Mouse (Mus musculus) regulatory T cell (primary cell): ENCODE results near the gene Pacs1.
"Not testable (repeated sequence)": the region's sequence is repeated elsewhere in the genome, so short reads cannot be mapped to it uniquely, and the experiment has no call there.

ENCODE experiments used
- in situ Hi-C: fragments of 300-600 bp; cut with MboI, MseI; formaldehyde crosslinking; loops from one replicate; pipeline ENCODE4 v1.15.1; 2025; ENCODE audit warnings: high pct_unique_total_duplicates

Gene Pacs1

DNA sequence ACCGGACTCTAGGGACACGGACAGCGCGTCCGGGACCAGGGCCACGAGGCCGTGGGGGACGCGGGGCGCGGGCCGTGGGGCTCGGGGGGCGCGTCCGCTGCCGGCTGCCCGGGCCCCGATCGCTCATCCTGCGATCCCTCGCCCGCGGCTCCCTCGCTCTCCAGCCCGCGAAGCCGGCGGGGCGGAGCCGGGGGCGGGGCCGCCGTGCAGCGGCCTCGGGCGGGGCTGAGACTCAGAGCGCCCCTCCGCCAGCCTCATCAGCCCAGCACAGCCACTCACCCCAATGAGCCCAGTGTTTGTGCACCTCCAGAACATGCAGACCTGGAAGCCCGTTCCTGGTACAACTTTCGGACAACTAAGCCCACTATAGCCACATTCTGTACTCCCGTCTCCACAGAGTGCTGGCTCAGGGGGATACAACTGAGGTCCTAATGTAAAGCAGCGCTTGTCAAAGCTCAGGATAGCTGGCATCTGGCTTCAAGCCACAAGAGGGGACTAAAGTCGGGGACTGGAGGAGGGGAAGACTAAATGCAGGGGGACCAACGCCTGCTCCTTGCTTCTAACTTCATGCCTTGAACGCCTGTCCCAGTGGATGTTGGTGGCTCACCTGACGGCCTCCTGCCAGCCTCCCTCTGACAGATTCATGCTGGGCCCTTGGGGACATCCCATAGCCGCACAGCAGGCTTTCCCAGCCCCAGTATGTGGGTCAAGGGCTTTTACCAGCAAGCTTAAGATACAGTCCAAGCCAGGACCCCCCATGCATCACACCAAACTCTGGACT is 174.4 kb downstream of the Pacs1 start, which contains the start of gene Cnih2:
TSS of gene Cnih2 (minus strand) at position 159 of the 781 bp plus-strand sequence.
- in situ Hi-C loops = loop anchor here (10.0 kb wide), 2 partner anchors 54 to 284 kb away; partner anchors contain the start of genes Brms1, Gm21992 and Rbm14

DNA sequence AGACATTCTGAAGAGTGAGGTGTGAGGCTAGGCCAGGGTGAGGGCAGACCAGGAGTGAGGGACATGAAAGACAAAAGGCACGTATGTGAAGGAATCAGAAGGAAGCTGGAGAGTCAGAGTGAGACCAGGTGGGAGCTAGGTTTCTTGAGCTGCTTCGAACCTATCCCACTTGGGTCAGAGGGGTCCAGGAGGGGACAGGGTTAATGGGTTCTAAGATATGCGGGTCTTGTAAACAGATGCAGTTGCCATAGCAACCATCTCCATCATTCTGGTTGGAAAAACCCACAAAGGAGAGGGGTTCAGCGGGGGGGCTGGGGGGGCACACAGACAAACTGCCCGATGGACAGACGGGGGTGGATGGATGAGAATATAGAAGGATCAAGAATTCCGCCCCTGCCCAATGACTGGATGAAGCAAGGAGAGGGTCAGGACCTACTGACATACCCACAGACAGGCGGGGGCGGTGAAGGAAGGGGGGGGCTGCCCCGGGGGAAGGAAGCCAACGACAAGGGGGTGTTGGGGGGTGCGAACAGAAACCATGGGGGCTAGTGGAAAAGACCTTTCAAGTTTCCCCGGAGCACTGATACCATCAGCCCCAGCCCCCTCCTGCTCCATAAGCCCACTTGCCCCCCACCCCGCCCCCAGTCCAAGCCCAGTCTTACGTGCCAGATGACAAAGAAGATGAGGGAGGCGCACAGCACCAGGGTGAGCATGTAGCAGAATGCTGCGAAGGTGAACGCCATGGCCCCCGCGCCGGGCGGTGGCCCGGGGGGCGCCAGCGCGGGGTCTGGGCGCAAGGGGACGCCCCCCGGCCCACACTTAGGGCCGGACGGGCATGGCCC is 175.2 kb downstream of the Pacs1 start:
- in situ Hi-C loops = loop anchor here (10.0 kb wide), 2 partner anchors 53 to 283 kb away; partner anchors contain the start of genes Brms1, Gm21992 and Rbm14

DNA sequence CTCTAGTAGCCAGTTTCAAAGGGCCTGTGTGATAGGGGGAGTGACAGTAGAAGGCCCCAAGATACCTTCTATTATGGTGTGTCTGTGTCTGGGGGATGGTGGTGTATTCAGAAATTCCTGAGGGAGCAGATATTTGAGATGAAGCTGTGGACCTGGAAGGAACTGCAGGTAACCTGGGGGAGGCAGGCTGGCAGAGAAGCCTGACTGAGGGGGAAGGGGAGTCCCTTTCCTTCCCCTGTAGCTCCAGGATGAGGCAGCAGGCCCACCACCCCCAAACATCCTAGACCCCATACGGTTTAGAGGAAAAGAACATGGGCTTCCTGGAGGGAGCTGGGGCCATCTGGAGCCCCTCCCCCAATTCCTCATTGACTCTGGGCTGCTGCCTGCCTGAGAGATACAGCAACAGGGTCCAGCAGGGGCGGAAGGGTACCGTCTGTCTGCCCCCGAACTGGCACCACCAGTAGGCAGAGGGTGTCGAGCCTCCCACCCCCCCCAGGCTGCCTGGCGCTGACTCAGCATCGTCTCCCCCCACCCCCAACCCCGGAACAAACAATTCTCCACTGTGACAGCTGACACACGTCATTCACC is 176.9 kb downstream of the Pacs1 start:
- in situ Hi-C loops = loop anchor here (10.0 kb wide), 2 partner anchors 51 to 281 kb away; partner anchors contain the start of genes Brms1, Gm21992 and Rbm14

DNA sequence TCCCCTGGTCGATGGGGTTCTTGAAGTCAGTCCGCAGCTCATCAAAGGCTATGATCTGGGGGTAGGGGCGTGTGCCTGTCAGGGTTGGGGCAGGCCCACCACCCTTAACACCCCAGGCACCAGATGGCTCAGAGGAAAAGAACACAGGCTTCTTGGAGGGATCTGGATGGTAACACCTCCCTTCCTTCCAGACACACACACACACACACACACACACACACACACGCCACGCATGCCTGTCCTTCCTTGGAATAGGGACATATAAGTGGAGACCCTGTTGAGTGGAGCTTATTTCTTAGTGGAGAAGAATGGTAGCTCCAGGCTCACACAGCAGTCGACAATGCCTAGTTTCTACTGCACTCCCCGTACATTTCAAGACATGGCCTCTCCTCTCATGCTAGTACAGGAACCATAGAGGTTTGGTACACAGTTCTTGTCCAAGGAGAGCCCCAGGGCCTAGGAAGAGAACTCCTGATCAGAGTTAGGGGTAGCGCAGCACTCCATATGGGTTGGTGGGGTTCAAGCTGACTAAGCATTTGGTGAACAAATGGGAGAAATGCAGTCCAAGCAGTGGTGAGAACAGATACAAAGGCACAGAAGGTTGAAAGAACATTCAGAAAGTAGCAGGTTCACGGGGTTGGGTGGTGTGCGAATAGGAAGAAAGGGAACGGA is 178.0 kb downstream of the Pacs1 start:
- in situ Hi-C loops = loop anchor here (10.0 kb wide), 2 partner anchors 50 to 280 kb away; partner anchors contain the start of genes Brms1, Gm21992 and Rbm14

DNA sequence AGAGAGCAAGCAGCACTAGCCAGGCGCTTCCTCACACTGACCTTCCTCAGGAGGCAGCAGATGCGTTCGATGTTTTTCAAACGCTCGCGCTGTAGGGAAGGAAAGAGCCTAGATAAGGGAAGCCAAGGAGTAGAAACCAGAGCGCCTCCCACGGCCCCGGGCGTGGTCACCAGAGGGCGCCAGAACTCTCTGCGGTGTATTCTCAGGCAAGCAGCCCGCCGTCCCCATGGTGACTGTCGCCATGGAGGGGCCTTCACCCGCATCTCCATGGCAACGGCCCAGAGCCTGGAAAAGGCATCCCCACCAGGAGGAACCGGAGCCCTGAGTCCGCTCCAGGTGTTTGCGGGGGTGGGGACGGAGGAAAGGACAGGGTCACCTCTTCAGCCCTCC is 178.7 kb downstream of the Pacs1 start:
- in situ Hi-C loops = loop anchor here (10.0 kb wide), 2 partner anchors 49 to 279 kb away; partner anchors contain the start of genes Brms1, Gm21992 and Rbm14

DNA sequence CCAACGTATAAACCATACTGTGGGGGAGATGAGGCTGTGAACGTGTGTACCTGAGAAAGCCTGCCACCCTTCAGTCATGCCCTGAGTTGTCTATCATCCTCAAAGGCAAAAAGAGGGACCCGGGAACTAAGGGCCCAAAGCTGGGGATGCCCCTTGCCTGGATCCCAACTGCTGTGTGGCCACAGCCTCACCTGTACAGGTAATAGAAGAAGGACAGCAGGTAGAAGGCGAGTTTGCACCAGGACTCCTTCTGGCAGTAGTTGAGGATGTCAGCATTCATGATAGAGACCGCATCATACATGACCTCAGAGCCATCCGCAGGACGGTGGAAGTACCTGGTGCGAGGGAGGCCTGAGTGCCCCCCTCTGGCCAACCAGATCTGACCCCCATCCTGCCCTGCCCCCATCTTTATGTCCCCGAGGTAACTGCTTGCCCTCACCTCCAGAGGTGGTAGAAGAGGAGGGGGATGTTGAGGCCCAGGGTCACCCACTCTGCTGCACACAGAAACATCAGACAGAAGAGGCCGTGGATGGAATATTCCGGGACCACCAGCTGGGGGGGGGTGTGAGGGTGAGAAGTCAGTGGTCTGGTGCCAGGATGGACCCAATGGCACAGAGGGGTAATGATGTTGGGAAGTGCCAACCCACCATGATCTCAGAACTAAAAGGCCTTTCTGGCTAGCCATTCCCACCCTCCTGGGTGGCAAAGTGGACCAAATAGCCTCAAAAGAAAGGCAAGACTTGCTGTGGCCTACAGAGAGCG is 179.3 kb downstream of the Pacs1 start:
- in situ Hi-C loops = loop anchor here (10.0 kb wide), 2 partner anchors 49 to 279 kb away; partner anchors contain the start of genes Brms1, Gm21992 and Rbm14

DNA sequence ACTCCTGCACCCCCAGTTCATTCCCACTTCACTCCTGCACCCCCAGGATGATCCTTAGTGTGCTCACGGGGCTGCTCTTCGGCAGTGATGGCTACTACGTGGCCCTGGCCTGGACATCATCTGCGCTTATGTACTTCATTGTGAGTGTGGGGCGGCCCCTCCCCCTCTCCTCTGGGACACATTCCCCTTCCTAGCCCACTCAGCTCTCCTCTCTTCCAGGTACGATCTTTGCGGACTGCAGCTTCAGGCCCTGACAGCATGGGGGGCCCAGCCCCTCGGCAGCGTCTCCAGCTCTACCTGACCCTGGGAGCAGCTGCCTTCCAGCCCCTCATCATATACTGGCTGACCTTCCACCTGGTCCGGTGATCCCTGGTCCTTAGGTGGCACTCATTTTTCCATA is 180.8 kb downstream of the Pacs1 start:
- in situ Hi-C loops = loop anchor here (10.0 kb wide), 2 partner anchors 47 to 277 kb away; partner anchors contain the start of genes Brms1, Gm21992 and Rbm14

DNA sequence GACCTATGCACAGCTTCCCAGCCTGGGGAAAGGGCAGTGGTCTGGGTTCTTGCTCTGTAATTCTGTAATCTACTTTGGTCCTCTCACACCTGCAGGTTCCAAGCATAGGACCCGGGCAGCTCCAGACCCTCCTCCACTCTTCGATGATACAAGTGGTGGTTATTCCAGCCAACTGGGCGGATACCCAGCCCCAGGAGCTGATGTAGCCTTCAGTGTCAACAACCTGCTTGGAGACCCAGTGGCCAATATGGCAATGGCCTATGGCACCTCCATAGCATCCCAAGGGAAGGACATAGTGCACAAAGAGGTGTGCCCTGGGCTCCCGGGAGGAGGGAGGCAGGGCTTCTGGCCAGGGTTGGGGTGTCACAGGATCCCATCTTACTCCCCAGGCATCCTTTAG is 183.6 kb downstream of the Pacs1 start:
- in situ Hi-C loops = no loop called here

DNA sequence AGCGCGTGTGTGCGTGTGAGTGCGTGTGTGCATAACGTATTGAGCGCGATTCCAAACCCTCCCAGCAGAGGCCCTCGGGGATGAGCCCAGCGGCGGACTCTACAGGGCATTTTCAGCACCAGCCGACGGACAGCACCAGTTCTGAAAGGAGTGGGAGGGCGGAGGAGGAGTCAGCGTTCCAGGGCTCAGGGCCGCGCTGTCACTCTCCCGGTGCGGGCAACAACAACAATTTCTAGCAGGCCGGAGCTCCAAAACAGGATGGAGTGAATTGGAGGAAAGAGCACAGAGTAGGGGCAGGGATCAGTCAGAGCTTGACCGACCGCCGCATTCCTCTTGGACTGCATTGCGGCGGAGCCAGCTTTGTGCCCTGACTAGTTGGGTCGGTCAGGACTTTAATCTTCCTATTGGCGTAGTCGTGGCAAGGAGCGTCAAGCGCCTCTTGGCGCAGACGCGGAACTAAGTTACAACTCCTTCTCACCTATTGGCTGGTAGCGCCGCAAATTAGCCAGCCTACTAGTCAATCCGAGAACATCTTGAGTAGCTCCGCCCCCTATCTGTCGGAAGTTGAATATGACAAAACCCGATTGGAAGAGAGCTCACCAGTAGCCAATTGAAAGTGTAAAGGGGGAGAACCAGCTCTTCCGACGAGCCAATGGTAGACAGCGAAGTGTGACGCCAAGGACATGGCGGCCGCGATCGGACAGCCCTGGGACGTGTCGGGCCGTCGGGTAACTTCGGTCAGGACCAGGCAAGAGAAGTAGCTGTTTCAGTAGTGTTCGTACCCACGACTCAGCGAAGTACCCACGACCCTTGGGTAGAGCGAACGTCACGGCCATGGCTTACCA is 184.8 kb downstream of the Pacs1 start, which contains the start of gene Yif1a:
TSS of gene Yif1a (plus strand) at position 655 of the 845 bp plus-strand sequence.
- in situ Hi-C loops = no loop called here

DNA sequence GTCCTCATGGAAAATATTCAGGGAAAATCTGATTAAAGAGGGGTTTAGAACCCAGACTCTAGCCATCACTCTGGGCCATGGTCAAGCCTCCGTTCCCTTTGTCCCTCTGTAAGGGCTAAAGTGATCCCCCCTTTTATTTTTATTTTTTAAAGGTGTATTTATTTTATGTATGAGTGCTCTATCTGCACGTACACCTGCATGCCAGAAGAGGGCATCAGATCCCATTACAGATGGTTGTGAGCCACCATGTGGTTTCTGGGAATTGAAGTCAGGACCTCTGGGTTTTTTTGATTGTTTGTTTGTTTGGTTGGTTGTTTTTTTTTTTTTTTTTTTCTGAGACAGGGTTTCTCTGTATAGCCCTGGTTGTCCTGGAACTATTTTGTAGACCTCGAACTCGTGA is 186.4 kb downstream of the Pacs1 start:
- in situ Hi-C loops = not testable (repeated sequence)

DNA sequence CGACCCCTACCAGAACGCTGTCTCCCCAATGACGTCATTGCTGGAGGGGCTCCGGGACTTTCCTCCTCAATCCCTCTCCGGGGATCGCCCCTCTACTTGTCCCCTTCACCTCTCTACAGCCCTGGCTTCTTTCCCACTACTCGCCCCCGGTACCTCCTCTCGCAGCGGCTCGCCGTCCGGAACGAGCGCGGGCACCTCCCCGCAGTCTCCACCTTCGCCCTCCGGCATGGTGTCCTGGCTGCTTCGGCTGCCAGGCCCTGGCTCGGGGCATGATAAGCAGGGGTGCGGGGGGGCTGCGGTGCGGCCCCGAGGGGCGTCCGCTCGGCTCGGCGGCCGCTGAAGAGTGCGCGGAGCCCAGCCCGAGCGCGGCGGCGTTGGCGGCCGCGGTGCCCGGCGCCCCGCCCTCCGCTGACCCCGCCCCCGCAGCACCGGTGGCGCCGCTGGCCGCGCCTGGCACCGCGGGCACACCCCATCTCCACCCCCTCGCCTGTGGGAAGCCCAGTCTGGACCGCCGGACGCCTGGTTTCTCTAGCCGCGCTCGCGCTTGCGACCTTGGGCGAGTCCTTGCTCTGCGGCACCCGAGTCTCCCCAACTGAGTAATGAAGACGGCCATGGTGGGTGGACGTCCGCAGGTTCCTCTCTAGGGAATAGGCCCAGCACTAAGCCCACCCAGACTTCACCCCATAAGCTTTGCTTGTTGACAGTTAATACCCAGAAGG is 187.6 kb downstream of the Pacs1 start, which contains the start of gene Tmem151a:
TSS of gene Tmem151a (minus strand) at position 387 of the 719 bp plus-strand sequence.
- in situ Hi-C loops = no loop called here

DNA sequence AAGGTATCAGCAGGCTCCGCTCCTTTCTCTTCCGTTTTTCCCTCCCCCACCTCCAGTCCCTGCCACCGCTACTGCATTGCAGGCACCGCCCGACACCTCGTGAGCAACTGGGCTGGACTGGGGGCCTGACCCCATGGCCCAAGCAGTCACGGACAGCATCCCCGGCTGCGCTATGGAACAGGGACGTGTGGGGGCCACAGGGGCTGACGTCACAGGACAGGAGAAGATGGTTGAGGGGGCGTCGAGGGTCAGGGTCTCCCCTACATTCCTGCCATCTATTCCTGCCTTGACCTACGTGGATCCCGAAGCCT is 188.1 kb downstream of the Pacs1 start:
- in situ Hi-C loops = no loop called here

DNA sequence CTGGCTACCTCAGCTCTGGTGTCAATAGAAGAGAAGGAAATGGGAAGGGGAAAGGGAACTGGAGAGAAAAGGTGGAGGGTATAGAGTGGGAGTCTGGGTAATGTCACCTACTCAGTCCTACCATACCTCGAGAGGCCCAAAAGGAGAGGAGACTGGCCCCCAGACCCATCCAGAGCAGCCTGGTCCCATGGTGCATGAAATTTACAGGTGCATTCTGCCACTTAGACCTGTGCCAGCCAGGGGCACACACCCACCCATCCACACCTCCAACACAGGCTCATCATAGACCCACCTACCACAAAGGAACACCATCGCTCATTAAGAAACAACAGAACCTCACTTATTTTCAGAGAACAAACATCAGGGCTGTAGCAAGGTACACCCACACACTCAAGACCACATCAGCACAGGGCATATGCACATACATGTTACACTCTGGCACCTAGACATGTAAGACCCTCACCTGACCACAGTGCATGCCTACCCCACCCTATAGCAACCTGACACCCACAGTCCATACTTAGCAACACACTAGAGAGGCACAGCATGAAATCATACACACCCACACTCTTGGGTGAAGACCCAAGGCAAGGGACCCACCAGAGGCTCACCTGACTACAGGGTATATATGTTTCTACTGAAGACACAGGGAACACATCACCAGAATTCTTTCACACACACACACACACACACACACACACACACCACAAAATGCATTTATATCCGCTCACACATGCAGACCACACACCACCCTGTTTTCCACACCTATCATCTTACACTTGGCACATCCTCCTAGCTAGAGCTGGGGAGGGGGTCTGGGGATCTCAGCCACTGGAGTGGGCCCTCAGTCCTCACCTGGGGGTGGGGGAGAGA is 188.7 kb downstream of the Pacs1 start:
- in situ Hi-C loops = no loop called here
